Mouse (Mus musculus): ENCODE results near the gene Mpv17l2.

GRCm38 (mm10) chr8:70721601-70722000 is 39.1 kb downstream of the Mpv17l2 start:
- TF ChIP-seq CTCF (IDR thresholded peaks at IDR 0.05; ENCODE audit: low read depth, low read length) (no peak), POLR2A (IDR thresholded peaks at IDR 0.05; ENCODE audit: borderline replicate concordance, low read depth, low read length) (no peak)
